Mouse (Mus musculus) heart, adult 2 months (tissue): ENCODE measurements around the gene Emp3.

Source experiments
- CTCF ChIP-seq: fragments of 200-600 bp; IDR thresholded peaks from 2 replicates; pipeline ENCODE4 v1.8.1; 2022; ENCODE audit warnings: antibody characterized with exemption, mild to moderate bottlenecking, moderate library complexity
- EP300 ChIP-seq: fragments of 200-500 bp; IDR thresholded peaks from 2 replicates; pipeline ENCODE4 v1.6.1; 2011; ENCODE audit warnings: low read depth, low read length, control low read depth; ENCODE audit not compliant: insufficient read depth
- POLR2A ChIP-seq: fragments of 200-500 bp; IDR thresholded peaks from 2 replicates; pipeline ENCODE4 v1.6.1; 2011; ENCODE audit warnings: mild to moderate bottlenecking, low read depth, low read length, control low read depth; ENCODE audit not compliant: insufficient read depth

DNA sequence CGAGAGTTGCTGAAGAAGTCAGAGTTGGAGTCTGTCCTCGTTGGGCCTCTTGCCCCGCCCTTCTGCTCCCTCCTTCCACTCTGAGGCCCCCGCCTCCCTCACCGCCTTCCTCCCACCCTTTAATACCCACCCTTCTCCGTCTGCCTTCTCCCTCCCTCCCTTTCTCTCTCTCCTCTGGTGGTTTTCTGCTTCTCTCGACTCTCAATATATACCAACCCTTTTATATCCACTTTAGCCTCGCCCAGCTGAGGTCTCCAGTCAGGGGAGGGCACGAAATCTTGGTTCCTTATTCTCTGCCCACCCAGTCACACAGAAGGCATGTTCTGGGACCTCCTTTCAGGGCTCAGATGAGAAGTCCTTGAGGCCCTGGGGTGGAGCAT is at the start of gene Emp3:
- TF ChIP-seq POLR2A (no peak; the same call in 1 of the 2 replicates), EP300 (no peak), CTCF (no peak)
